Mouse (Mus musculus) forebrain, postnatal 0 days (tissue): Measurements from ENCODE around the gene Art2b. TPM values are rescaled to one million over a fixed set of nuclear protein-coding genes. Genes with fewer than 3 reads are reported as not detected.

Experiments used
- ATAC-seq: fragments of 200-750 bp; cut with Nextera tagmentation; 2 replicates; pipeline ENCODE4 v1.8.0; 2017; ENCODE audit warnings: mild to moderate bottlenecking, moderate library complexity
- DNase-seq: peaks from one replicate; pipeline ENCODE4 v3.0.0-alpha.2; 2015
- H3K27ac ChIP-seq: fragments of 300-500 bp; sonication (generic); 2 replicates; pipeline ENCODE4 v1.5.1; 2014; ENCODE audit warnings: low read depth, mild to moderate bottlenecking, antibody characterized with exemption, low read length, moderate library complexity, mixed read lengths
- H3K27me3 ChIP-seq: fragments of 300-500 bp; sonication (generic); 2 replicates; pipeline ENCODE4 v1.6.1; 2014; ENCODE audit warnings: mild to moderate bottlenecking, low read length, mixed read lengths; ENCODE audit not compliant: insufficient read depth
- H3K36me3 ChIP-seq: fragments of 300-500 bp; sonication (generic); 2 replicates; pipeline ENCODE4 v1.6.1; 2014; ENCODE audit warnings: mild to moderate bottlenecking, moderate library complexity; ENCODE audit not compliant: insufficient read depth
- H3K4me1 ChIP-seq: fragments of 300-500 bp; sonication (generic); 2 replicates; pipeline ENCODE4 v1.6.1; 2014; ENCODE audit warnings: antibody characterized with exemption; ENCODE audit not compliant: insufficient read depth
- H3K4me2 ChIP-seq: fragments of 300-500 bp; sonication (generic); 2 replicates; pipeline ENCODE4 v1.6.1; 2014; ENCODE audit warnings: low read depth, mild to moderate bottlenecking, moderate library complexity
- H3K4me3 ChIP-seq: fragments of 300-500 bp; sonication (generic); 2 replicates; pipeline ENCODE4 v1.5.1; 2014; ENCODE audit warnings: low read depth, low read length, mixed read lengths
- H3K9ac ChIP-seq: fragments of 300-500 bp; sonication (generic); 2 replicates; pipeline ENCODE4 v1.6.1; 2014; ENCODE audit warnings: mild to moderate bottlenecking
- H3K9me3 ChIP-seq: fragments of 300-500 bp; sonication (generic); 2 replicates; pipeline ENCODE4 v1.6.1; 2016; ENCODE audit warnings: low read length
- CTCF ChIP-seq: sonication (generic); IDR thresholded peaks from 2 replicates; pipeline ENCODE4 v1.5.1; 2016; ENCODE audit warnings: antibody characterized with exemption, control low read depth, low read depth
- WGBS: fragments of 180-500 bp; shearing (Covaris S2); extraction: QIAGEN DNeasy Blood & Tissue Kit; methylation state at CpG from one replicate; pipeline ENCODE4 v1.1.7; 2014; 5-methylcytosine and 5-hydroxymethylcytosine counted together
- polyA plus RNA-seq: library from polyadenylated mRNA; unstranded; fragments of >200 nt; fragmentation: Nextera tagmentation; extraction: Ambion mirVana; gene quantifications from 2 replicates; pipeline ENCODE4 v1.2.1, GENCODE M21; 2015
- total RNA-seq: library from RNA; depleted of rRNA; stranded (reverse); fragments of >200 nt; gene quantifications from 2 replicates; pipeline ENCODE4 v1.2.3, GENCODE M21; 2014; rRNA removed

The Art2b gene
- total and polyA plus RNA-seq, 2 experiments from 2014 or later = not detected

GRCm38 (mm10) chr7:101535517-101535916, 49.9 kb downstream of the Art2b start:
- WGBS = 58% methylated on average over 5 of the region's 5 CpGs
- ATAC-seq (peak; percentile 69), DNase-seq (peak; percentile 50)
- Histone ChIP-seq H3K4me1 (peaks cover 15% of the 10 kb centered on the region), H3K4me3 (no peak overlapping the region), H3K27ac (no peak overlapping the region), H3K4me2 (no peak overlapping the region), H3K36me3 (no peaks in the 10 kb centered on the region), H3K9ac (no peak overlapping the region), H3K9me3 (no peaks in the 10 kb centered on the region), H3K27me3 (no peaks in the 10 kb centered on the region)
- TF ChIP-seq CTCF = no peak

DNA sequence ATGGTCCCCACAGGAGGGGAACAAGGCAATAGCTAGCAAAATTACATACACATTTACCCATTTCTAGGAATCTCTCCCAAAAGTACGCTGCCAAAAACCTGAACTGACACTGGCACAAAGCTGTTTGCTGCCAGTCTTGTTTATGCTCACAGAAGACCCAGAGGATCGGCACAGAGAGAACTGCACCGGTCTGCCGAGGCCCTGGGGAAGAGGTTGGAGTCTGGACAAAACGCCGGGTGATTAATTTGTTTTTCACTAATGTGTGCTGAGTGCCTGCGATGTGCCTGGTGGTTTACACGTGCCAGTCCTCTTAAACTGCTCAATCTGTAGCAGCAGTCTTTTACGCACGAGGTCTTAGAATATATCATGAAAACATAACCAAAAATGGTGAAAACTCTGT, 50.3 kb downstream of the Art2b start:
- H3K4me2 ChIP-seq = no peak overlapping the region

GRCm38 (mm10) chr7:101534428-101534827, 51.0 kb downstream of the Art2b start:
- Histone ChIP-seq H3K36me3 (no peaks in the 10 kb centered on the region), H3K9me3 (no peaks in the 10 kb centered on the region), H3K4me2 (no peak overlapping the region), H3K9ac (no peak overlapping the region), H3K4me3 (no peak overlapping the region), H3K27ac (no peak overlapping the region; the same call in 1 of the 2 replicates), H3K4me1 (peaks cover 15% of the 10 kb centered on the region), H3K27me3 (no peaks in the 10 kb centered on the region)
- ATAC-seq (no peak), DNase-seq (no peak)
- no peak for TF ChIP-seq CTCF
- WGBS = 33% methylated on average over 5 of the region's 5 CpGs

More for the DNA sequence above, 50.3 kb downstream of the Art2b start:
- TF ChIP-seq CTCF = no peak
- no peak for DNase-seq
- Histone ChIP-seq H3K27ac (no peak overlapping the region; the same call in 1 of the 2 replicates), H3K9me3 (no peaks in the 10 kb centered on the region), H3K4me1 (peaks cover 15% of the 10 kb centered on the region), H3K4me3 (no peak overlapping the region), H3K27me3 (no peaks in the 10 kb centered on the region), H3K9ac (no peak overlapping the region), H3K36me3 (no peaks in the 10 kb centered on the region)
- WGBS = 44% methylated on average over 10 of the region's 10 CpGs
- ATAC-seq = peak; percentile 17; the same call in 1 of the 2 replicates

Other genes with a start within 250 kb of the Art2b start
- 14.3 and 15.8 TPM in 2 replicates for gene Arap1, start 237.5 kb downstream of the Art2b start, total RNA-seq
- 8.0 and 10.5 TPM in 2 replicates for gene Arap1, start 237.5 kb downstream of the Art2b start, polyA plus RNA-seq
- not detected in 2 replicates for gene Gm45837, start 174.7 kb downstream of the Art2b start, total RNA-seq
- not detected in 2 replicates for gene Gm45837, start 174.7 kb downstream of the Art2b start, polyA plus RNA-seq
- 94.2 and 104 TPM in 2 replicates for gene Pde2a, start 163.9 kb downstream of the Art2b start, total RNA-seq
- gene Pde2a, start 163.9 kb downstream of the Art2b start, polyA plus RNA-seq = 66.2 and 72.4 TPM in 2 replicates
- gene Clpb, start 78.0 kb upstream of the Art2b start, total RNA-seq = 40.6 and 45.9 TPM in 2 replicates
- 34.6 and 38.3 TPM in 2 replicates for gene Clpb, start 78.0 kb upstream of the Art2b start, polyA plus RNA-seq
- not detected in 2 replicates for gene Phox2a, start 232.7 kb upstream of the Art2b start, total RNA-seq
- not detected in 2 replicates for gene Phox2a, start 232.7 kb upstream of the Art2b start, polyA plus RNA-seq